Mouse (Mus musculus): ENCODE data around the gene AC141477.1. TPM values are rescaled to one million over a fixed set of nuclear protein-coding genes. Genes with fewer than 3 reads are reported as not detected.
A peak's percentile ranks its signal among the peaks of the same experiment; 100 is the strongest.

AC141477.1 gene
- not detected for total RNA-seq (2021)

DNA sequence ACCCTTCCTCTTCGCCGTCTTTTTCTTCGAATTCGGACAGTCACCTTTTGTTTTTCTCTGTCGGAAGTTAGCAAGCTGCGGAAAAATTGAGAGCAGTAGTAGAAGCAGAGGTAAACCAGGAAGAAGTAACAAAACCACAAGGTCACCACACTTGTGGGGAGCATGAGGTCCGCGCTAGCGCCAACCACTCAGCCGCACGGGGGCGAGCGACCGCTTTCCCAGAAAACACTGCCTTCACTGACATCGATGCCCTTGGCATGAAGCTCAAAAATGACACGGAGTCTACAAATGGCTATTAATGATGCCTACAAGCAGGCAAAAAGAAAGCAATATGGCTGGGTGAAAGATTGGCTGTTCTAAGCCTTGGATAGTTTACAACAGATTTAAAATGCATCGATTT lies at the start of gene AC141477.1:
TSS of gene AC141477.1 (minus strand) at position 164 of the 400 bp plus-strand sequence.
- DNase-seq (ENCODE audit: low spot score) = no peak
- intact Hi-C loops (cut with DNase I) = no loop called here

DNA sequence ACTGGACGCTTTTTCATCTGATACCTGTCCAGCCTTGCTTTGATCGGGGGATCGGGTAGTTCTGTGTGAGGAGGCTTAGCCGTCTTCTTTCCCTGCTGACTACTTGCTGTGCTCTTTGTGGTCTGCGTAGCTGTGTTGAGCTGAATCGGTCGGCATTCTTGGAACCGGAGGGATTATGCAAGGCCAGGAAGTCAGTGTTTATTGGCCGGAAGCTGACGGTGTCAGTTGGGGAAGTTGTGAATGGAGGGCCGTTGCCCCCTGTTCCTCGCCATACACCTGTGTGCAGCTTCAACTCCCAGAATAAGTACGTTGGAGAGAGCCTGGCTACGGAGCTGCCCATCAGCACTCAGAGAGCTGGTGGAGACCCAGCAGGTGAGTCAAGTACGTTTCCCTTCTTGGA lies 49.0 kb upstream of the AC141477.1 start:
- intact Hi-C loops (cut with DNase I) = no loop called here
- no peak for DNase-seq (ENCODE audit: low spot score)

- intact Hi-C loops (cut with DNase I) = no loop called here
- DNase-seq (ENCODE audit: low spot score) = no peak
Observed at GRCm38 (mm10) chr10:76488265-76488664, 48.0 kb upstream of the AC141477.1 start.

GRCm38 (mm10) chr10:76486302-76486701 lies 46.1 kb upstream of the AC141477.1 start:
- no peak for DNase-seq (ENCODE audit: low spot score)
- intact Hi-C loops (cut with DNase I) = no loop called here

DNA sequence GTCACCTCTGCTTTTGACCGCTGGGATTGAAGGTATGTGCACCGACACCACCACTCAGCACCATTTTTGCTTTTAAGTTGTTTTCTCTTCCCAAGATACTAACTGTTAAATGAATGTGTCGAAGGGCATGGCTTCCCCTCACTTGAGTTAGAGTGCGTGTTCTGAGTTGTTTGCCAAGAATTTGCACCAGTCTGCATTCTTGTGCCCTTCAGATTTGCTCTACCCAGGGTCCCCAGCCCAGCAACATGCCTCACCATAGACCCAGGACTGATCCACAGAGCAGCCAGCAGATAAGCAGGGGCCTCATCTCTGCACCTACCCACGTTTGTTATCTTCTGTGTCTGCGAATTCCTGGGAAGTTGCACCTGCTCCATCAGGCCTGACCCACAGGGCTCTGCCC lies 41.2 kb upstream of the AC141477.1 start:
- intact Hi-C loops (cut with DNase I) = no loop called here

DNA sequence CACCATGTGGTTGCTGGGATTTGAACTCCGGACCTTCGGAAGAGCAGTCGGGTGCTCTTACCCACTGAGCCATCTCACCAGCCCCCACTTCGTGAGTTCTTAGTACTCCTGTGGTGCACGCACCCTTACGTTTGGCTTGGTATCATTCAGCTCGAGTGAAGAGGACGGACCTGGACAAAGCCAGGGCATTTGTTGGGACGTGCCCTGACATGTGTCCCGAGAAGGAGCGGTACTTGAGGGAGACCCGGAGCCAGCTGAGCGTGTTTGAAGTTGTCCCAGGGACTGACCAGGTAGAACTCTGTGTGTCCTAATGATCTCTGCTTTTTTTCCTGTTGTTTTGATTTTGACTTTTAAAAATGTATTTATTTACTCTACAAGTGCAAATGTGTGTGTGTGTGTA lies 40.6 kb upstream of the AC141477.1 start:
- intact Hi-C loops (cut with DNase I) = no loop called here
- no peak for DNase-seq (ENCODE audit: low spot score)

More for the DNA sequence above, 41.2 kb upstream of the AC141477.1 start:
- no peak for DNase-seq (ENCODE audit: low spot score)

DNA sequence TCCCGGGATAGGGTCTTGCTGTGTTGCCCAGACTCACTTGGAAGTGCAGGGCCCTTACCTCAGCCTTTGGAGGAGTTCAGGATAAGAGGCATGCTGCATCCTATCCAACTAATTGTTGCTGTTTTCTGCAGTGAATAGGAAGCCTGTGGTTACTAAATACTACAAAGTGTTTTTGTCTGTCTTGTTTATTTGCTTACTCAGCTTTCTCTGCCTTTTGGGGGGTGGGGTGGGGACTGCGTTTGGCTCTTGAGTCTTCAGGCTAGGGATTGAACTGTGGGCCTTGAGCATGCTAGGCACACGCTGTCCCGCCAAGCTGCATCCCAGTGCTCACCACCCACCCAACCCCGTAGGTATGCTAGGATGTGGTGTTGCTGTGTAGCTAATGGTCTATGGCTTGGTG lies 33.5 kb upstream of the AC141477.1 start:
- DNase-seq (ENCODE audit: low spot score) = no peak
- intact Hi-C loops (cut with DNase I) = no loop called here

DNA sequence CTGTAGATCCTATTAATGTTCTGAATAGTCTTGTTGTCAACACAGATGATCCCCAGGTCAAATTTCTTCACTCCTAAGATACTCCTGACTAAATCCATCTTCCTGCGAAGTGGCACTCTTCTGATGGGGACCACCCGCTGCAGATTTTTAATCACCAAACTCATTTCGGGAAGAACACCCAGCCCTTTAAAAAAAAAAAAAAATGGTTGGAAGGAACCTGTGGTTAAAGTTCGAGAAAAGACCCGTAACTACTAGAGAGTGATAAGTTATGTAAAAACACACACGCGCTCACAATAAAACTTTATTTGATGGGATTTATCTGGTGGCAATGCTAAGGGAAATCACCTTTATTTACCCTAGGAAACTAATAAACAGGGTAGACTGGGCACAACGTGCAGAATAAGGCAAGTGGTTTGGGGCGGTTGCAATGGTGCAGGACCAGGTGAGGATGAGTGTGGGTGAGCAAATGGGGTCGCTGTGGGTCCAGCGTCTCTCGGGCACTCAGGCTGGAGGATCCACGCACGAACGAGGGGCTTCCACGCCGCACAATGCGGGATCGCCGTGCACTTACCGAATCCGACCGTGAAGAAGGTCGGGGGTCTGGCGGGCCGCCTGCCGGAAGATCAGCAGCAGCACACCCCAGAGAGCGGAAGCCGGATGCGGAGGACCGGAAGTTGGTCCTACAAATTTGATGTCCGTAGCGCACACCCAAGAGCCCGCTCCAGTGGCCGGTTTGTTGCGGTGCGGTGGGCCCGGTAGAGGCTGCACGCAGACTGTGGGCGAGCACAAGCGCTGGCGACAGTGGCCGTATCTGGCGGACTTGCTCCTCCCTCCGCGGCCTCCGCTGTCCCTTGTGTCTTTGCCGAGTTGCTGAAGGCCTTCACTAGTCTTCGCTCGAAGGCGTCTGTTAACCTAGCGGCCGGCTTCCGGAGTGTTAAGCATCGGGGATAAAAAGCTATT lies 28.2 kb upstream of the AC141477.1 start, which contains the start of the genes Mcm3ap and Ybey:
TSS of gene Mcm3ap (plus strand) at position 725 of the 960 bp plus-strand sequence.
TSS of gene Ybey (minus strand) at position 912 of the 960 bp plus-strand sequence.
- peak; percentile 75 for DNase-seq (ENCODE audit: low spot score)
- intact Hi-C loops (cut with DNase I) = no loop called here

GRCm38 (mm10) chr10:76462721-76463120 lies 22.5 kb upstream of the AC141477.1 start:
- intact Hi-C loops (cut with DNase I) = no loop called here

GRCm38 (mm10) chr10:76462312-76462711 lies 22.1 kb upstream of the AC141477.1 start:
- intact Hi-C loops (cut with DNase I) = no loop called here
- no peak for DNase-seq (ENCODE audit: low spot score)

More at GRCm38 (mm10) chr10:76462721-76463120, 22.5 kb upstream of the AC141477.1 start:
- DNase-seq (ENCODE audit: low spot score) = no peak

DNA sequence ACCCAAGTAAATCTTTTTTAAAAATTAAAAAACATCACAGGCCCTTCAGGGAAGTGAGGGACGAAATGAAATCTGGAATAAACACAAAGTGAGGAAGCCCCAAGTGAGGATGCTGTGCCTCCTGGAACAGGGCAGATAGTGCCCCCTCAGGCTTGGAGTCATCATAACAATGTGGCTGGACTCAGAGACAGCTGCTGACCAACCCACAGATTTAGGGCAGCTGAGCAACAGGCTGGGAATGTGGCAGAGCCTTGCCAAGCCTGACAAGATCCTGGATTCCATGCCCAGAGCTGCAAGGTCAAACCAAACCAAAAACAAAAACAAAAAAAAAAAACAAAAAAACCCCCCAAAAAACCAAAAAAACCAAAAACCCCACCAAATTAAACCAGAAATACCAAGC lies 21.0 kb upstream of the AC141477.1 start:
- intact Hi-C loops (cut with DNase I) = no loop called here
- DNase-seq (ENCODE audit: low spot score) = no peak

- DNase-seq (ENCODE audit: low spot score) = no peak
- intact Hi-C loops (cut with DNase I) = loop anchor here (1.0 kb wide), 1 partner anchor 280 kb away; no protein-coding TSS in a partner anchor
Observed at GRCm38 (mm10) chr10:76455289-76455688, 15.0 kb upstream of the AC141477.1 start.

GRCm38 (mm10) chr10:76448851-76449250 lies 8.6 kb upstream of the AC141477.1 start, which contains the start of gene 2610028H24Rik:
2610028H24Rik (plus strand) TSS chr10:76449081.
- intact Hi-C loops (cut with DNase I) = no loop called here
- DNase-seq (ENCODE audit: low spot score) = no peak

GRCm38 (mm10) chr10:76447406-76448229 lies 7.4 kb upstream of the AC141477.1 start:
- peak; percentile 10 for DNase-seq (ENCODE audit: low spot score)

DNA sequence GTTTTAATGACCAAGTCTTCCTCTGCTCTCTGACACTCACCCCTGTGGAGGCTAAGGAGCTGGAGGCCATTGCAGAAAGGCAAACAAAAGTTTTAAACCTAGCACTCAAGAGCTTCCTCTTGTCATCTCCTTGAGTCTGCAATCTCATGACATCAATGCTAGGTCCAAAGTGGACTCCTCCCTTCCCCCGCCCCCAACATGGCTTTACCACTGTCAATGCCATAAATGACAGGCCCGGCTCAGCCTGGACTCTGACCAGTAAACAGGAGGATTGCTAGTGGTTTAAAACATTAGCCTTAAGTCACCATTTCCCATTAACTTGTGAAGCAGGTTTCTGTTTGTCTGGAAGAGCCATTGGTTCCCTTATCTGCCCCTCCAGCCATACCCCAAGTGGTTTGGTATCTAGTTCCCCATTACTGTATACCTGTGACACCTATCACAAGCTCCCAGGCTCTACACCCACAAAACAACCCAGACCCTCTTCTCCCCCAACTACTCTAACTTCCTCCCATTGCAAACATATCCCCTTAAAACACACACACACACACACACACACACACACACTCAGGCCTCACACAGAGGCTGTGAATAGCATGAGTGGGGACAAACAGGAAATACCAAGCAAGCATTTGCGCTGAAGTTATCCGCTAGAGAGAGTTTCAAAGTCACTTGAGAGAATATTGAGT lies 5.9 kb upstream of the AC141477.1 start:
- intact Hi-C loops (cut with DNase I) = no loop called here
- DNase-seq (ENCODE audit: low spot score) = no peak

More at GRCm38 (mm10) chr10:76447406-76448229, 7.4 kb upstream of the AC141477.1 start:
- intact Hi-C loops (cut with DNase I) = no loop called here

GRCm38 (mm10) chr10:76442178-76443088 lies 2.2 kb upstream of the AC141477.1 start, which contains the start of gene Pcnt:
Pcnt (minus strand) TSS chr10:76442786.
- intact Hi-C loops (cut with DNase I) = no loop called here
- DNase-seq (ENCODE audit: low spot score) = peak; percentile 96

- no peak for DNase-seq (ENCODE audit: low spot score)
- intact Hi-C loops (cut with DNase I) = loop anchor here (5.0 kb wide), 1 partner anchor 97 kb away; no protein-coding TSS in a partner anchor
Observed at GRCm38 (mm10) chr10:76439107-76439890, 945 bp downstream of the AC141477.1 start.

- no peak for DNase-seq (ENCODE audit: low spot score)
- intact Hi-C loops (cut with DNase I) = no loop called here
Observed at GRCm38 (mm10) chr10:76433925-76434324, 6.3 kb downstream of the AC141477.1 start.
